Mouse (Mus musculus) megakaryocyte progenitor cell, adult 5-6 weeks (primary cell): ENCODE measurements around the gene Slc44a5. TPM values are rescaled to one million over a fixed set of nuclear protein-coding genes. Genes with fewer than 3 reads are reported as not detected.

Experiments
- ATAC-seq: replicated peaks from 2 replicates; pipeline ENCODE4 v1.8.0; 2016; ENCODE audit warnings: mild to moderate bottlenecking, moderate TSS enrichment, inconsistent platforms; ENCODE audit not compliant: poor library complexity
- total RNA-seq, 2 experiments: library from RNA; stranded (forward) in 1 of 2; stranded (reverse) in 1 of 2; fragments of 157-497, 149-512 nt in 1 of 2; fragments of 200-1000 nt in 1 of 2; gene quantifications; 2 replicates each; pipeline versions ENCODE4 v1.2.3 to v1.2.4; 2015 to 2017

Slc44a5 gene
- total RNA-seq, 2 experiments from 2014 or later, result not detected

- no peak for ATAC-seq
Measured at GRCm38 (mm10) chr3:154293839-154294490, 320.7 kb downstream of the Slc44a5 start.

DNA sequence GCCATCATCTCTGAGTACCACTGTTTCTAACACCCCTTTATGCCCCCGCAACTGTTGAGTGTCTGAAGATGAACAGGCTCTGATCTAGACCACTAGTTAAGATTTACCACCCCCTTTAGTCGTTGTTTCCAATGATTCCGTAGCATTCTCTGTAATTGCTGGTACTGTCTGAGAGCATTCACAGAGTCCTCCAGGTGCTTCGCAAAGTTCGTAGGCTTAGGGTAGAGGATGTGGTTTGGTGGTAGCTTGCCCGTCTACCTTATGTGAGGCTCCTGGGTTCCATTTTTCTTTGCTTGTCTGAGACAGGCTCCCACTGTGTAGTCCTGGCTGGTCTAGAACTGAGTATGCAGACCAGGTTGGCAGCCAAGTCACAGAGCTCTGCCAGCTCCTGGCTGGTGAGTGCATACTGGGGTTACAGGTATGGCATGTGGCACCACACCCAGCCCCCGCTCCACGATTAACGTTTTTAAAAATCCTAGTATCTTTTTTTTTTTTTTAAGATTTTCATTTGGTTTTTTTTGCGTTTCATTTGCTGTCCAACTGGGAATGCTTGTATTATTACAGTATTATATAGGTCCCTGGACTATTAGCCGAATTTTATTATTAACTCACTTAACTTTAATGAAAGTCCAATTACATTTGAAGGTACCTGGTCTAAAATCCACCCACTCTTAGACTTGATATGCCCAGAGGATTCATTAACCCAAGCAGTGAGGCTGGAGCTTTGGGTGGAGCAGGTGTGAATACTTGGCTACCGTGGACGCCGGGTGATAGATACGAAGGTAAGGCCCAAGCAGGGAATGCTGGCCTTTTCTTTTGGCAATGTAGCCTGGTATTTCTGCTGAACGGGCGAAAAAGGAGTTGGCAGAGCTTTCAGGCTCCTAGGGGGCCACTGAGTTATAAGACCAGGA is 321.9 kb downstream of the Slc44a5 start:
- no peak for ATAC-seq

- 0 out of 2 replicates have a peak, but pooled peaks have one; percentile 26 for ATAC-seq
Measured at GRCm38 (mm10) chr3:154297499-154297898, 324.3 kb downstream of the Slc44a5 start.

DNA sequence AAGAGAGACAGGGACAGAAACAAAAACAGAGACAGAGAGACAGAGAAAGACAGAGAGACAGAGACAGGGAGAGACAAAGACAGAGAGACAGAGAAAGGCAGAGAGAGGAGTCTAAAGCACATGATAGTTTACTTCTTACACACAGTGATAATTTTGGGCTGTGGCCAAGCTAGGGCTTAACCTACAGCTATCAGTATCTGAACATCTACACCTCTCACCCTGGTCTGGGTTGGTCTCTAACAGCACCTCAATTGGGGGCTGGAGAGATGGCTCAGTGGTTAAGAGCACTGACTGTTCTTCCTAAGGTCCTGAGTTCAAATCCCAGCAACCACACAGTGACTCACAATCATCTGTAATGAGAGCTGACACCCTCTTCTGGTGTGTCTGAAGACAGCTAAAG is 325.3 kb downstream of the Slc44a5 start:
- ATAC-seq, result no peak

- no peak for ATAC-seq
Measured at GRCm38 (mm10) chr3:154300006-154300405, 326.8 kb downstream of the Slc44a5 start.

- peak; percentile 52; the same call in 1 of the 2 replicates for ATAC-seq
Measured at GRCm38 (mm10) chr3:154301102-154301501, 327.9 kb downstream of the Slc44a5 start.

GRCm38 (mm10) chr3:154305163-154305884 is 332.1 kb downstream of the Slc44a5 start:
- ATAC-seq, result no peak

GRCm38 (mm10) chr3:154317651-154318248 is 344.5 kb downstream of the Slc44a5 start:
- ATAC-seq, result peak; percentile 96

Other genes with a start within 250 kb of the Slc44a5 start
- 1.1 and 4.0 TPM in 2 replicates for gene St6galnac3, start 248.3 kb upstream of the Slc44a5 start, total RNA-seq (2015)
- 1.2 and 1.6 TPM in 2 replicates for gene St6galnac3, start 248.3 kb upstream of the Slc44a5 start, total RNA-seq (2017)
- gene Asb17, start 129.2 kb upstream of the Slc44a5 start, total RNA-seq (2015), result 0.51 and 0.64 TPM in 2 replicates
- 1.2 and 1.8 TPM in 2 replicates for gene Asb17, start 129.2 kb upstream of the Slc44a5 start, total RNA-seq (2017)
- not detected in 2 replicates for gene Msh4, start 67.3 kb upstream of the Slc44a5 start, total RNA-seq (2015)
- gene Msh4, start 67.3 kb upstream of the Slc44a5 start, total RNA-seq (2017), result 0.25 TPM in 1 of 2 replicates, not detected in the other
- 121 and 132 TPM in 2 replicates for gene Rabggtb, start 60.4 kb upstream of the Slc44a5 start, total RNA-seq (2015)
- 129 and 171 TPM in 2 replicates for gene Rabggtb, start 60.4 kb upstream of the Slc44a5 start, total RNA-seq (2017)
- gene Acadm, start 28.8 kb upstream of the Slc44a5 start, total RNA-seq (2015), result 65.5 and 70.0 TPM in 2 replicates
- 216 TPM in 2 replicates for gene Acadm, start 28.8 kb upstream of the Slc44a5 start, total RNA-seq (2017)